Mouse (Mus musculus) small intestine, adult 2 months (tissue): ENCODE measurements around the gene Xylb. TPM values are rescaled to one million over a fixed set of nuclear protein-coding genes. Genes with fewer than 3 reads are reported as not detected.

Source experiments
- H3K27ac ChIP-seq: fragments of 200-500 bp; 2 replicates; pipeline ENCODE4 v1.5.1; 2012; ENCODE audit warnings: low read depth, low read length, control low read depth, inconsistent platforms; ENCODE audit not compliant: insufficient read depth
- H3K27me3 ChIP-seq: fragments of 200-500 bp; 2 replicates; pipeline ENCODE4 v1.6.1; 2012; ENCODE audit warnings: mild to moderate bottlenecking, moderate library complexity, low read length, inconsistent platforms; ENCODE audit not compliant: control insufficient read depth, insufficient read depth
- H3K36me3 ChIP-seq: fragments of 200-500 bp; 2 replicates; pipeline ENCODE4 v1.6.1; 2012; ENCODE audit warnings: mild to moderate bottlenecking, low read length, control low read depth, inconsistent platforms; ENCODE audit not compliant: control insufficient read depth, insufficient read depth
- H3K4me1 ChIP-seq: fragments of 200-500 bp; 2 replicates; pipeline ENCODE4 v1.6.1; 2012; ENCODE audit warnings: low read length, inconsistent platforms, mixed read lengths; ENCODE audit not compliant: control insufficient read depth, insufficient read depth, insufficient read length
- H3K4me3 ChIP-seq: fragments of 200-500 bp; 2 replicates; pipeline ENCODE4 v1.5.1; 2012; ENCODE audit warnings: low read depth, mild to moderate bottlenecking, control low read depth, inconsistent platforms, low read length, moderate library complexity
- CTCF ChIP-seq: fragments of 200-500 bp; IDR thresholded peaks from 2 replicates; pipeline ENCODE4 v1.5.1; 2012; ENCODE audit warnings: low read depth, mild to moderate bottlenecking, control low read depth, inconsistent platforms, low read length, moderate library complexity, mixed read lengths; ENCODE audit not compliant: insufficient replicate concordance, insufficient read length; ENCODE audit errors: extremely low read depth
- POLR2A ChIP-seq: fragments of 200-500 bp; IDR thresholded peaks from 2 replicates; pipeline ENCODE4 v1.6.1; 2012; ENCODE audit warnings: low read depth, mild to moderate bottlenecking, control low read depth, inconsistent platforms, low read length, moderate library complexity
- WGBS: fragments of 180-500 bp; shearing (Covaris S2); methylation state at CpG from one replicate; pipeline ENCODE4 v1.1.7; 2018; 5-methylcytosine and 5-hydroxymethylcytosine counted together
- polyA plus RNA-seq: library from polyadenylated mRNA; depleted of rRNA; stranded (reverse); fragments of >200 nt; gene quantifications from 2 replicates; pipeline ENCODE4 v1.2.3, GENCODE M21; 2012

Xylb gene
- polyA plus RNA-seq, 1 experiment: 8.9 TPM

DNA sequence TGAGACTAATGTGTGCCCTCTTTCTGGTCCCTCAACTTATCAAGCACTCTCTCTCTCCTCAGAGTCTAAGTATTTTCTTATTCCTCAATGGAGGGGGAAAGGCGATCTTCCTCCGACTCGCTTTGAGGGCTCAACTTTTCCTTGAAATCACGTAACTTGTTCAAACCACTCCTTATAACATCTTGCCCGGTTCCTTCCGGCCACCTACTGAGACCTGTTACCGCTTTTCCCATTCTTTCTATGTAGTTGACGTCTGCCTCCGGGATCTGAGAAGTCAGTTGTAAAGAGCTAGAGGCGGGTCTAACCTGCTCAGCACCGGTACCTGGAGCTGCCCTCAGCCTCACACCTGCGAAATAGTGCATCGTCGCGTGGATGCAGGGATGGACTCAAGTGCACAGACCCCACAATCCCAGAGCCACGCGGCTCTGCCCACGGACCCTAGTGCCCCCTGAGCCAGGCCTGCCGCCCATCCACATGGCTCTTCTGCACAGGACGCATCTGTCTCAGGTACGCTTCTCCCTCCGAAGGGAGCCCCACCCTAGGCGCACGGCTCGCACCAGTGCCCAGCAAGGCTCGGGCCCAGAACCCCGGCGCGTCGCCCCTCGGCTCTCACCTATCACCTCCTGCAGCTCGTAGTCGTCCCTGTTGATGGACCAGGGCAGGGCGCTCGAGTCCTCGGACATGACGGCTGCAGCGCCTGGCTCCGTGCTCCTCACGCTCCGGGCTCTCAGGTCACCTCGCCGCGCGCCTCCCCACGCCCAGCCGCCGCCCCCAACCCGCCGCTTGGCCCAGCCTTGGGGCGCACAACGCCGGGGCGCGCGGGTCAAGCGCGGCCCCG lies 35.6 kb upstream of the Xylb start:
- no peaks in the 10 kb centered on the region; the same call in 1 of the 2 replicates for H3K36me3 ChIP-seq

DNA sequence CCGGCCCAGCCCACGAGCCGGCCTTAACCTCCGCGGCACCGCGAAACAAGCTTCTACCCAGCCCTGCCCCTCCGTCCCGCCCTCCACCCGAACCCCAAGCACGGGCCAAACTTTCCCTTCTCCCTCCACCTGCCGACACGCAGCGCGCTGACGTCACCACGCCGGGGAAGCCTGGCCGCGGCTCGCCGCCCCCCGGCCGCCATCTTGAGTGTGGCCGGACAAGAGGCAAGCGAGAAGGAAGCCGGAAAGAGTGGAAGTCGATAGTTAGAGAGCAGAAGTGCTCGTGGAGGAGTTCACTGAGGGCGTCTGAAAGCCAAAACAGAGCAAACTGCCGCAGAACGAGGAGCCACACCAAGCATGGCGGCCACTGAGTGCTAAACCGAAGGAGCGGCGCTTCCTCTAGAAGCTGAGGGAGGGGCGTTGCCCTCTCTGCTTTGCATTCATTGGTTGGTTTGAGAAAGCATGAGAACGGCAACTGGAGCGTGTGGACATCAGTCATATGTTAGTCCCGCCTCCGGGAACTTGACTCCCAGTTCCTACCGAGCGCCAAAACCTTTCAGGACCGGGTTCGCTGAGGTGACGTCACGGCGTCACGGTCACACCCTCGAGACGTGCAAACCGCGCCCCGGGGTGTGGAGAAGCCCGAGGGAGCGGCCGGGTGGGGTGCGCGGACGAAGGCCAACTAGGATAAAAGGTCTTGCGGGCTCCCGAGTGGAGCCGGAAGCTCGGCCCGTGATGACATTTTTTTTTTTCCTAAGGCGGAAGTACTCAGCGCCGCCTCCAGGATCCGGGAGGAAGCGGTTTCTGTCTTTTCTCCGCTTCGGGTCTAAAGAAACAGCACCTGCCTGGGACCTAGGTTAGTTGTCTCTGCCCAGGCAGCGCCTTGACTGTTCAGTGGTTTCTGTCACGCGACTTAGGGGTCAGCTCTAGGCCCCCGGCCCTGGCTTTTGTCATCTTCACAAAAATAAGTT lies 34.6 kb upstream of the Xylb start, which contains the start of gene Oxsr1:
Oxsr1 (minus strand) TSS at position 139 of the 971 bp plus-strand sequence.
- under 1% methylated on average over 76 of the region's 76 CpGs for WGBS
- Histone ChIP-seq H3K4me3 (peak within 1 kb of the TSS; percentile 71), H3K27ac (peak within 1 kb of the TSS; percentile 95), H3K36me3 (no peaks in the 10 kb centered on the region; the same call in 1 of the 2 replicates), H3K27me3 (no peaks in the 10 kb centered on the region), H3K4me1 (peaks cover 10% of the 10 kb centered on the region; the same call in 1 of the 2 replicates)
- TF ChIP-seq POLR2A (peak; percentile 63), CTCF (peak; percentile 45; the same call in 1 of the 2 replicates)

More for the DNA sequence above, 35.6 kb upstream of the Xylb start:
- WGBS: under 1% methylated on average over 56 of the region's 59 CpGs
- TF ChIP-seq CTCF (no peak), POLR2A (no peak)
- peaks cover 10% of the 10 kb centered on the region; the same call in 1 of the 2 replicates for H3K4me1 ChIP-seq
- H3K4me3 ChIP-seq: peak overlapping the region; percentile 71
- peak overlapping the region; percentile 95 for H3K27ac ChIP-seq
- H3K27me3 ChIP-seq: no peaks in the 10 kb centered on the region

DNA sequence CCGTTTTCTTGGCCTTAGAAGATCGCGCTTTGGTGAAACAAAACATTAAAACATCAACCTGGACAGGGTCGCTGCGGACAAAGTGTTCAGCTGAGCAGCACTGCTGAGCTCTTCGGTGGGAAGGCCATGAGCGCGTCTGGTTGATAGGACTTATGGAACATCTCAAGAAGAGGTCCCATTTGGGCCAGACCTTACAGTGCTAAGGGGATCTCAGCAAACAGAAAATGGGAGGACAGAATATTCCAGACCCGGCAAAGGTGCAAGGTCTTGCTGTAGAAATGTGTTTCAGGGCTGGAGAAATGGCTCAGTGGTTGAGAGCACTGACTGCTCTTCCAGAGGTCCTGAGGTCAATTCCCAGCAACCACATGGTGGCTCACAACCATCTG lies 33.9 kb upstream of the Xylb start:
- Histone ChIP-seq H3K36me3 (no peaks in the 10 kb centered on the region; the same call in 1 of the 2 replicates), H3K27me3 (no peaks in the 10 kb centered on the region), H3K4me3 (peak overlapping the region; percentile 71), H3K4me1 (peaks cover 10% of the 10 kb centered on the region; the same call in 1 of the 2 replicates), H3K27ac (peak overlapping the region; percentile 89)
- TF ChIP-seq CTCF (no peak), POLR2A (no peak)
- 2% methylated on average over 9 of the region's 9 CpGs for WGBS

DNA sequence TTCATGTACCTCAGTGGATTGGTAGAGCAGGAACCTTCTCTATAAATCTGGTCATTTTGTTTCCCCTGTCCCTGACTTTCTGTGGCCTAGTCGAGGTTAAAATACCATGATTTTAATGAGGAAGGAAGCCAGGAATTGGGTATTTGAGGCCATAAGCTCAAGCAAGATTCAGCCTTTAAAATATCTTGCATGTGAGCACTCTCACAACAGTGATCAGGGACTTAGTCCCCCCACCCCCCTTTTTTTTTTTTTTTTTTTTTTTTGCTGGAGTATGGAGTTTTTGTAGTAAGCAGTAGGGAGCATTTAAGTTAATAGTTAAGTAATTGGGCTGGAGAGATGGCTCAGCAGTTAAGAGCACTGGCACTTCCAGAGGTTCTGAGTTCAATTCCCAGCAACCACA lies 33.1 kb upstream of the Xylb start:
- 75% methylated on average over 1 of the region's 1 CpGs for WGBS
- H3K4me1 ChIP-seq: peaks cover 10% of the 10 kb centered on the region; the same call in 1 of the 2 replicates
- no peak for TF ChIP-seq CTCF
- no peak for TF ChIP-seq POLR2A

DNA sequence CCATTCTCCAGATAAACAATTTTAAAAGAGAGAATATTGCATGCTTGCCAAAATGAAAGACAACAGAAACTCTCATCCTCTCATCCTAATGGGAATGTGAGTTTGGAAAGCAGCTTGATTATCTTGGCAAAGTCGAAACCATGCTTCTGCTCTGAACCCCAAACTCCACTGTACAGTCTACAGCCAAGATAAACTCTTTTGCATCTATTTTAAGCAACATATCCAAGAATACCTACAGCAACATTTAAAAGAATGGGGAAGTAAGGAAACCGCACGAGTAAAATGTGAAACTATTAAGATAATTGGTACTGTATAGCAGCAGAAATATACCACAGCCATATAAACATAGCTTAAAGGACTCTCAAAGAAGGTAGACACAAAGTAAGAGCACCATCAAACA lies 28.7 kb upstream of the Xylb start:
- H3K27ac ChIP-seq: no peak overlapping the region
- H3K4me3 ChIP-seq: no peak overlapping the region
- H3K36me3 ChIP-seq: no peaks in the 10 kb centered on the region
- WGBS: 67% methylated on average over 3 of the region's 3 CpGs
- TF ChIP-seq POLR2A (no peak), CTCF (no peak)
- no peaks in the 10 kb centered on the region for H3K27me3 ChIP-seq
- H3K4me1 ChIP-seq: no peaks in the 10 kb centered on the region

More for the DNA sequence above, 33.1 kb upstream of the Xylb start:
- Histone ChIP-seq H3K36me3 (no peaks in the 10 kb centered on the region; the same call in 1 of the 2 replicates), H3K27ac (no peak overlapping the region), H3K4me3 (no peak overlapping the region), H3K27me3 (no peaks in the 10 kb centered on the region)

DNA sequence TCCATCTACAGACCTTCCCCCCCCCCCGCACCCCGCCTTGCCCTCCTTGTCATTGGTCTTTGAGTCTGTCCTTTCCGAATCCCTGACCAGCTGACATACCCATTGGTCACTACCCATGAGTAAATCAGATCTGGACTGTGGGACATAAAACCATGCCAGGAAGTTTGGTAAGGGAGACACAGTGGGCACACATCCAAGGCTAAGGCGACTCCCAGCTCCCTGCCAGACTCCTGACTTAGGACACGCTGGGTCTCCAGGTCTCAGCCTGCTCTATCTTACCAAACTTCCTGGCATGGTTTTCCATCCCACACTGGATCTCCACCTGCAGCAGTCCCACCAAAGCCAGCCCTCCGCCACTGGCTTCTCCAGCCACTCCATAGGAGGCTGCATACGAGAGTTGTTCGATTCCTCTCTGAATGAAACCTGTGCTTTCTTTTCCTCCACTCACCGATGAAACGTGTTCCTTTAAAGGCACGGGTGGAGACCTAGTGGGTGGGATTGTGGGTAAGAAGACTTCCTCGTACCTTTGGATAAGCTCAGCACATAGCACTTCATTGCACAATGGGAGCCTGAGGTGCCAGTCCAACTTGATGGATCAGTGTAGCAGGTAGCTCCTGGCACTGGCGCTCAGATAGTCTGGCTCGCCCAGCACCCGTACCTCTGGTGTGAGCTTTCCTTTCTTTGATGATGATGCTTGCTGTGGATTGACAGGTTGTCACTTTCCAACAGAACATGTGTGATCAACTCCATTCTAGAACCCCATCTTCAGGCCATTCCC lies 26.8 kb upstream of the Xylb start:
- Histone ChIP-seq H3K4me1 (peaks cover 2% of the 10 kb centered on the region; the same call in 1 of the 2 replicates), H3K27ac (no peak overlapping the region), H3K27me3 (no peaks in the 10 kb centered on the region), H3K36me3 (no peaks in the 10 kb centered on the region), H3K4me3 (no peak overlapping the region)
- 62% methylated on average over 15 of the region's 15 CpGs for WGBS
- TF ChIP-seq POLR2A (no peak), CTCF (no peak)
